Mouse (Mus musculus): ENCODE results near the gene Tmem150a.
A peak's percentile ranks its signal among the peaks of the same experiment; 100 is the strongest.

The Tmem150a gene

GRCm38 (mm10) chr6:72374820-72375563 is 19.7 kb downstream of the Tmem150a start:
- DNase-seq, result no peak

- DNase-seq, result no peak
Observed at GRCm38 (mm10) chr6:72378510-72379234, 23.4 kb downstream of the Tmem150a start.

- no peak for DNase-seq
Observed at GRCm38 (mm10) chr6:72379377-72380130, 24.3 kb downstream of the Tmem150a start.

- peak; percentile 93 to 94 for DNase-seq
Observed at GRCm38 (mm10) chr6:72380131-72380770, 25.0 kb downstream of the Tmem150a start, which contains the start of gene Vamp5. Vamp5 (minus strand) TSS chr6:72380468.

- DNase-seq, result no peak
Observed at GRCm38 (mm10) chr6:72382494-72382893, 27.2 kb downstream of the Tmem150a start.

- no peak for DNase-seq
Observed at GRCm38 (mm10) chr6:72383142-72383820, 28.0 kb downstream of the Tmem150a start.

- no peak for DNase-seq
Observed at GRCm38 (mm10) chr6:72383952-72384351, 28.7 kb downstream of the Tmem150a start.

GRCm38 (mm10) chr6:72385258-72385657 is 30.0 kb downstream of the Tmem150a start:
- DNase-seq, result no peak

- no peak for DNase-seq
Observed at GRCm38 (mm10) chr6:72386561-72386960, 31.3 kb downstream of the Tmem150a start.

GRCm38 (mm10) chr6:72387816-72388215 is 32.6 kb downstream of the Tmem150a start:
- DNase-seq, result no peak

GRCm38 (mm10) chr6:72388266-72388665 is 33.0 kb downstream of the Tmem150a start:
- no peak for DNase-seq

- DNase-seq, result no peak
Observed at GRCm38 (mm10) chr6:72388791-72389329, 33.6 kb downstream of the Tmem150a start.

GRCm38 (mm10) chr6:72389471-72389940 is 34.3 kb downstream of the Tmem150a start:
- DNase-seq, result peak in 1 of 2 experiments; percentile 61

GRCm38 (mm10) chr6:72389941-72390771 is 34.9 kb downstream of the Tmem150a start, which contains the start of gene Vamp8:
Vamp8 (minus strand) TSS chr6:72390703.
- DNase-seq, result peak; percentile 87 to 91

- peak; percentile 73 to 86 for DNase-seq
Observed at GRCm38 (mm10) chr6:72390795-72391521, 35.7 kb downstream of the Tmem150a start.

GRCm38 (mm10) chr6:72392341-72392740 is 37.1 kb downstream of the Tmem150a start:
- no peak for DNase-seq

- DNase-seq, result peak; percentile 42 to 54
Observed at GRCm38 (mm10) chr6:72396837-72397251, 41.6 kb downstream of the Tmem150a start.

GRCm38 (mm10) chr6:72399967-72400366 is 44.7 kb downstream of the Tmem150a start:
- DNase-seq, result no peak

GRCm38 (mm10) chr6:72401875-72402274 is 46.6 kb downstream of the Tmem150a start:
- DNase-seq, result peak; percentile 74 to 85

- no peak for DNase-seq
Observed at GRCm38 (mm10) chr6:72405356-72405755, 50.1 kb downstream of the Tmem150a start.

All from lung, postnatal 4 days (tissue).